Mouse (Mus musculus) thymus, adult 2 months (tissue): ENCODE measurements at regions not wholly inside any gene's neighbourhood (a gene's known extent, or its start where the extent isn't known, plus 50 kb on each side); places are given as distances from the start of the nearest gene placed in this dataset.

ENCODE experiments used
- DNase-seq: peaks from one replicate; pipeline ENCODE4 v3.0.0; 2021
- H3K27ac ChIP-seq: fragments of 200-500 bp; 2 replicates; pipeline ENCODE4 v1.5.1; 2012; ENCODE audit warnings: low read length, control low read depth; ENCODE audit not compliant: control insufficient read depth, insufficient read depth
- H3K27me3 ChIP-seq: fragments of 200-500 bp; 2 replicates; pipeline ENCODE4 v1.6.1; 2012; ENCODE audit warnings: mild to moderate bottlenecking, low read length, moderate library complexity, mixed read lengths; ENCODE audit not compliant: control insufficient read depth, insufficient read depth
- H3K36me3 ChIP-seq: fragments of 200-500 bp; 2 replicates; pipeline ENCODE4 v1.6.1; 2012; ENCODE audit warnings: mild to moderate bottlenecking, low read length, moderate library complexity; ENCODE audit not compliant: control insufficient read depth, insufficient read depth
- H3K4me1 ChIP-seq: fragments of 200-500 bp; replicated peaks from 2 replicates; pipeline ENCODE4 v1.6.1; 2012; ENCODE audit warnings: low read length; ENCODE audit not compliant: control insufficient read depth, insufficient read depth
- H3K4me3 ChIP-seq: fragments of 200-500 bp; 2 replicates; pipeline ENCODE4 v1.5.1; 2012; ENCODE audit warnings: mild to moderate bottlenecking, low read length, control low read depth, moderate library complexity; ENCODE audit not compliant: control insufficient read depth, insufficient read depth
- CTCF ChIP-seq: fragments of 200-500 bp; IDR thresholded peaks from 2 replicates; pipeline ENCODE4 v1.5.1; 2012; ENCODE audit warnings: mild to moderate bottlenecking, control low read depth, low read length, moderate library complexity, borderline replicate concordance; ENCODE audit not compliant: control insufficient read depth, poor library complexity, insufficient read depth; ENCODE audit errors: extremely low read depth
- POLR2A ChIP-seq: fragments of 200-500 bp; IDR thresholded peaks from 2 replicates; pipeline ENCODE4 v1.6.1; 2012; ENCODE audit warnings: mild to moderate bottlenecking, low read length, control low read depth, moderate library complexity; ENCODE audit not compliant: control insufficient read depth, poor library complexity, insufficient read depth; ENCODE audit errors: extremely low read depth
- WGBS: fragments of 180-500 bp; shearing (Covaris S2); methylation state at CpG from one replicate; pipeline ENCODE4 v1.1.7; 2018; 5-methylcytosine and 5-hydroxymethylcytosine counted together

GRCm38 (mm10) chr7:130048106-130048772 lies 456.6 kb downstream of the Wdr11 start:
- no peak overlapping the region for H3K27ac ChIP-seq
- DNase-seq = no peak
- TF ChIP-seq POLR2A (no peak), CTCF (no peak)
- WGBS = 82% methylated on average over 6 of the region's 6 CpGs
- H3K36me3 ChIP-seq = no peaks in the 10 kb centered on the region
- no peak overlapping the region for H3K4me3 ChIP-seq
- H3K27me3 ChIP-seq = no peaks in the 10 kb centered on the region
- H3K4me1 ChIP-seq = no peaks in the 10 kb centered on the region

GRCm38 (mm10) chr7:130049461-130049860 lies 457.8 kb downstream of the Wdr11 start:
- no peak overlapping the region for H3K27ac ChIP-seq
- H3K27me3 ChIP-seq = no peaks in the 10 kb centered on the region
- no peak for TF ChIP-seq POLR2A
- no peak for TF ChIP-seq CTCF
- H3K36me3 ChIP-seq = no peaks in the 10 kb centered on the region
- no peaks in the 10 kb centered on the region for H3K4me1 ChIP-seq
- WGBS = 94% methylated on average over 2 of the region's 2 CpGs
- DNase-seq = no peak
- no peak overlapping the region for H3K4me3 ChIP-seq

GRCm38 (mm10) chr7:130050120-130050519 lies 458.5 kb downstream of the Wdr11 start:
- Histone ChIP-seq H3K36me3 (no peaks in the 10 kb centered on the region), H3K27me3 (no peaks in the 10 kb centered on the region), H3K27ac (no peak overlapping the region), H3K4me1 (no peaks in the 10 kb centered on the region), H3K4me3 (no peak overlapping the region)
- DNase-seq = no peak
- 18% methylated on average over 2 of the region's 2 CpGs for WGBS
- no peak for TF ChIP-seq CTCF
- no peak for TF ChIP-seq POLR2A

GRCm38 (mm10) chr7:130052376-130052775 lies 460.7 kb downstream of the Wdr11 start:
- no peak for DNase-seq
- H3K4me3 ChIP-seq = no peak overlapping the region
- TF ChIP-seq POLR2A = no peak
- TF ChIP-seq CTCF = no peak
- H3K4me1 ChIP-seq = no peaks in the 10 kb centered on the region
- 88% methylated on average over 5 of the region's 5 CpGs for WGBS
- H3K36me3 ChIP-seq = no peaks in the 10 kb centered on the region
- no peaks in the 10 kb centered on the region for H3K27me3 ChIP-seq
- no peak overlapping the region for H3K27ac ChIP-seq

- Histone ChIP-seq H3K4me3 (no peak overlapping the region), H3K4me1 (no peaks in the 10 kb centered on the region), H3K27me3 (no peaks in the 10 kb centered on the region), H3K36me3 (no peaks in the 10 kb centered on the region), H3K27ac (no peak overlapping the region)
- TF ChIP-seq POLR2A = no peak
- TF ChIP-seq CTCF = no peak
- DNase-seq = no peak
- WGBS = 89% methylated on average over 6 of the region's 6 CpGs
Observed at GRCm38 (mm10) chr7:130057708-130058107, 462.5 kb downstream of the Ate1 start.

GRCm38 (mm10) chr7:130058267-130058666 lies 461.9 kb downstream of the Ate1 start:
- no peak for DNase-seq
- Histone ChIP-seq H3K4me3 (no peak overlapping the region), H3K27me3 (no peaks in the 10 kb centered on the region), H3K27ac (no peak overlapping the region), H3K4me1 (no peaks in the 10 kb centered on the region), H3K36me3 (no peaks in the 10 kb centered on the region)
- TF ChIP-seq POLR2A (no peak), CTCF (no peak)
- WGBS = 88% methylated on average over 12 of the region's 12 CpGs

GRCm38 (mm10) chr7:130059684-130060607 lies 460.2 kb downstream of the Ate1 start:
- TF ChIP-seq CTCF (no peak), POLR2A (no peak)
- 84% methylated on average over 15 of the region's 15 CpGs for WGBS
- Histone ChIP-seq H3K27ac (no peak overlapping the region), H3K27me3 (no peaks in the 10 kb centered on the region), H3K4me3 (no peak overlapping the region), H3K36me3 (no peaks in the 10 kb centered on the region), H3K4me1 (no peaks in the 10 kb centered on the region)
- no peak for DNase-seq
